Mouse (Mus musculus) limb, embryonic 15.5 days (tissue): ENCODE results near the gene Ankrd13b. TPM values are rescaled to one million over a fixed set of nuclear protein-coding genes. Genes with fewer than 3 reads are reported as not detected.

Experiments used
- ATAC-seq: fragments of 200-750 bp; cut with Nextera tagmentation; 2 replicates; pipeline ENCODE4 v1.8.0; 2017; ENCODE audit warnings: low read depth, moderate TSS enrichment; ENCODE audit not compliant: insufficient number of reproducible peaks, low FRiP score, low TSS enrichment
- H3K27ac ChIP-seq: fragments of 300-500 bp; sonication (generic); 2 replicates; pipeline ENCODE4 v1.5.1; 2015; ENCODE audit warnings: moderate library complexity, mild to moderate bottlenecking, inconsistent platforms
- H3K27me3 ChIP-seq: fragments of 300-500 bp; sonication (generic); 2 replicates; pipeline ENCODE4 v1.6.1; 2015; ENCODE audit warnings: inconsistent platforms
- H3K36me3 ChIP-seq: fragments of 300-500 bp; sonication (generic); 2 replicates; pipeline ENCODE4 v1.6.1; 2015; ENCODE audit warnings: inconsistent platforms
- H3K4me1 ChIP-seq: fragments of 300-500 bp; sonication (generic); 2 replicates; pipeline ENCODE4 v1.6.1; 2015; ENCODE audit warnings: inconsistent platforms
- H3K4me2 ChIP-seq: fragments of 300-500 bp; sonication (generic); 2 replicates; pipeline ENCODE4 v1.6.1; 2015; ENCODE audit warnings: mild to moderate bottlenecking, inconsistent platforms
- H3K4me3 ChIP-seq: fragments of 300-500 bp; sonication (generic); 2 replicates; pipeline ENCODE4 v1.5.1; 2015; ENCODE audit warnings: mild to moderate bottlenecking, inconsistent platforms
- H3K9ac ChIP-seq: fragments of 300-500 bp; sonication (generic); 2 replicates; pipeline ENCODE4 v1.6.1; 2015; ENCODE audit warnings: inconsistent platforms
- H3K9me3 ChIP-seq: fragments of 300-500 bp; sonication (generic); 2 replicates; pipeline ENCODE4 v1.6.1; 2016; ENCODE audit warnings: inconsistent platforms
- WGBS: fragments of 180-500 bp; shearing (Covaris S2); methylation state at CpG from one replicate; pipeline ENCODE4 v1.1.7; 2015; 5-methylcytosine and 5-hydroxymethylcytosine counted together
- polyA plus RNA-seq: library from polyadenylated mRNA; unstranded; fragments of >200 nt; fragmentation: Nextera tagmentation; extraction: Ambion mirVana; gene quantifications from 2 replicates; pipeline ENCODE4 v1.2.1, GENCODE M21; 2015

Ankrd13b gene
- polyA plus RNA-seq, 1 experiment from 2014 or later = 7.2 TPM

DNA sequence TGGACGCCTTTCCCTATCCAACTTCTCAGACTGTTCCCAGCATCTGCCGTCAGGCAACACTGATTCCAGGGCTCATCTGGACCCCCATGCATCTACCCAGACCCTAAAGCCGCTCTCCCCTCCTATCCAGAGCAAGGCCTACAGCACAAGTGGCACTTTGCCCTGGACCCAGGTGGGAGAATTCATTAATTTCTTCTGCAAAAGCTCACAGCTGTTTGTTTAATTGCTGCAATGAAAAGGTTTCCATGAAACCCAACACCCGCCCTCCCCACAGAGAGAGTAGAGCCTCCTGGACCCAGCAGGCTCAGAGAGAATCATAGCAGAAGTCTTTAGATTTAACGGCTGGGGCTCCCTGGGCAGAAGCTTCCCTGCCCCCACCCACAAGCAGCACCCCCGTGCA is 4.2 kb downstream of the Ankrd13b start:
- no peak for ATAC-seq
- Histone ChIP-seq H3K4me3 (no peak overlapping the region), H3K4me1 (peaks cover 47% of the 10 kb centered on the region), H3K27ac (peak overlapping the region; percentile 38), H3K27me3 (no peaks in the 10 kb centered on the region), H3K4me2 (0 out of 2 replicates have a peak overlapping the region, but pooled peaks have one; percentile 6), H3K9ac (no peak overlapping the region), H3K36me3 (no peaks in the 10 kb centered on the region), H3K9me3 (no peaks in the 10 kb centered on the region)
- 33% methylated on average over 6 of the region's 6 CpGs for WGBS

DNA sequence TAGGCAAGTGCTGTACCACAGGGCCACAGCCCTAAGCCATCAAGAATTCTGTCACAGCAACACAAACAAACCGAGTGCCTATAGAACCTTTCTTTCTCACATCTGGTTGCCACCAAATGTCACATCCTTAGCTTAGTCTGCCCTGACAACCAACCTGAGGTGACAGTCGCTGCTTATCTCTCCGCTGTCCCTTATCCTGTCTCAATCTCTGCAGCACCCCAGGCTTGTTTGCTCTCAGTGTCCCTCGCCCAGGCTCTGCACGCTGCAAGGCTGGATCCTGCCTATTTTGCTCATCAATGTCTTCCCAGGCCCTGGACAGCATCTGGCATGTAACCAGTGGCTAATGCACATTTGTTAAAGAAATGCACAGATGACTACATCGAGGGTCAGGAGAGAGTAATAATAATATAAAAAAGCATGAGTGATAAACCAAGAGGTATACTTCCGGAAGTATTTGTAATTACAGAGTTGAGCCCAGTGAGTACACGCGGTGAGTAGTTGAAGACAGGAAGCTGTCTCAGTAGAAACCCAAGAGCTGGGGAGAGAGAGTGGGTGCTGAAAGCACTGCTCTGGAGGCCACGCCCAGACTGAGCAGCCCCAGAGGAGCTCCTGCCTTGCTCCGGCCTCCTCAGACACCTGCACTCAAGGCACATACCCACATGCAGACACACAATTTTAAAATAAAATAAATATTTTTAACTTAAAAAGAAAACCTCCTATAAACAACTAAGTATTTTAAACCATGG is 5.8 kb downstream of the Ankrd13b start:
- H3K4me1 ChIP-seq = peaks cover 38% of the 10 kb centered on the region
- no peaks in the 10 kb centered on the region for H3K9me3 ChIP-seq
- no peak overlapping the region for H3K4me2 ChIP-seq
- no peak overlapping the region for H3K9ac ChIP-seq
- WGBS = 61% methylated on average over 11 of the region's 11 CpGs
- no peaks in the 10 kb centered on the region for H3K27me3 ChIP-seq
- no peak for ATAC-seq
- H3K4me3 ChIP-seq = no peak overlapping the region
- no peak overlapping the region for H3K27ac ChIP-seq
- no peaks in the 10 kb centered on the region for H3K36me3 ChIP-seq

DNA sequence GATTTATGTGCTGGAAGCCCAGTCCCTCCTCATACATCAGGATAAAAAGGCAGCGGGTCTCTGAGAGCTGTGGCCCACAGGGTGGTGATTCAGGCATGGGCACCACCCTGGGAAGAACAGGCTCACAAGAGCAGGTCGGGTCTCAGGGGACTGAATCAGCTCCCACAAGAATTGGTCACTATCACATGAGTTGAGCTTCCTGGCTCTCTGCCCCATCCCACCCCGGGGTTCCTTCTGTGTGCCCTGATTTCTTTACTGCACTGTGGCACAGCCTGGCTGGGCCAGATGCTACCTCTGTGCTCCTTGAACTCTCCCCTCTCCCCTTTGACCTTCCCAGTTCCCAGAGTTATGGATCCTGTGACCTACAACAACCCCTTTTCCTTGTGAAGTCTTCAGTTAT is 6.4 kb downstream of the Ankrd13b start:
- 63% methylated on average over 3 of the region's 3 CpGs for WGBS
- H3K4me1 ChIP-seq = peaks cover 31% of the 10 kb centered on the region

DNA sequence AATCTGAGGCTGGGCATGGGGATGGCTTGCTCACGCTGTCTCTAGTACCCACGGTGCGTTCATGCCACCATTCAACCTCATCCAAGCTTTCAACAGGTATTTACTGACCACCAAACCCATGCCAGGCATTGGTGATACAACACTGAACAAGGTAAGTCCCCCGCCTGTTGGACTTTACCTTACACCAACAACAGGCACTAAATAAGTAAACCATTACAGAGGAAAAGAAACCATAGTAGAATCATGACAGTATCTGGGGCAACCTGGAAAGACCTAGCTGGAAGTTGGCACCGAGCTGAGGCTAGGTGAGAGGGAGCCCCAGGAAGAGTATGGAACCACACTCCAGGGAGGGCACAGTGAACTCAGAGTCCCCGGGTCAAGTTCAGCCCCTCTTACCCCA is 12.6 kb downstream of the Ankrd13b start:
- WGBS = 96% methylated on average over 6 of the region's 6 CpGs
- H3K36me3 ChIP-seq = peaks cover 31% of the 10 kb centered on the region
- no peaks in the 10 kb centered on the region for H3K9me3 ChIP-seq
- no peaks in the 10 kb centered on the region for H3K4me1 ChIP-seq
- H3K27me3 ChIP-seq = no peaks in the 10 kb centered on the region
- H3K27ac ChIP-seq = no peak overlapping the region
- ATAC-seq = no peak
- no peak overlapping the region for H3K9ac ChIP-seq
- no peak overlapping the region for H3K4me2 ChIP-seq
- no peak overlapping the region for H3K4me3 ChIP-seq

More for the DNA sequence above, 6.4 kb downstream of the Ankrd13b start:
- Histone ChIP-seq H3K27ac (no peak overlapping the region), H3K9ac (no peak overlapping the region), H3K4me3 (no peak overlapping the region), H3K36me3 (no peaks in the 10 kb centered on the region), H3K9me3 (no peaks in the 10 kb centered on the region), H3K27me3 (no peaks in the 10 kb centered on the region), H3K4me2 (no peak overlapping the region)
- no peak for ATAC-seq

DNA sequence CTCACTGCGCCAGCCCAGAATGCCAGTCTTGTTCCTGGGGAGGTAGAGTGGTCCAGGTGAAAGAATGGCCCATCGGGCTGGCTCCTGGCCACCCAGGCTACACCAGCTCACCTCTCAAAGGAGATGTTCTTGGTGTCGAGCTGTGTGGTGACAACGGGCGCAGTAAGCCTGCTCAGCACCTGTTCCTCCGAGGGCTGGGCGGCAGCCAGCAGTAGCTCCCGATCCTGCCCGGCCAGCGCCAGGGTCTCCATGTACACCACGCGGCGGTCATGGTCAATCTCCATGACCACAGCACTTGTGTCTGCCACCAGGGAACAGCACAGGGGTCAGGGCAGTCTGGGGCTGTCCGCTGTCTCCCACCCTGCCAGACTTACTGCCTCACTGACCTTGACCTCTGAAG is 13.3 kb downstream of the Ankrd13b start:
- no peak for ATAC-seq
- Histone ChIP-seq H3K27ac (no peak overlapping the region), H3K9ac (no peak overlapping the region), H3K27me3 (no peaks in the 10 kb centered on the region), H3K4me2 (no peak overlapping the region), H3K4me3 (no peak overlapping the region), H3K36me3 (peaks cover 38% of the 10 kb centered on the region), H3K4me1 (no peaks in the 10 kb centered on the region), H3K9me3 (no peaks in the 10 kb centered on the region)
- WGBS = 94% methylated on average over 14 of the region's 14 CpGs

DNA sequence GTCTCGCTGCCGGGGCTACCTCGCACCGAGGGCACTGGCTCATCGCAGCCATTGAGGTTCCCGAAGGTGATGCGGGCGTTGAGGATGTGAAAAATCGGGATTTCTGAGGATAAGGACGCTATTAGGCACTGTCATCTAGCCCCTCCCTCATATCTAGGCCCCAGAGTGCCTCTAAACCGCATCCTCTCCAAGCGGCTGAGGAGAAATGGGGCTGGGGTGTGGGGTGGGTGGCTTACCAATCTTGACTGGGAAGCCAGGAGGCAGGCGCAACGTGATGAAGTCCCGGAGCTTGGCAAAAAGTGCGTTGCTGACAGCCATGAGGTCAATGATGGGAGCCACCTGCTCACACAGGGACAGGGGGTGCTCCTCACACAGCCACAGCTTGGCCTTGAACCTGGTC is 16.7 kb downstream of the Ankrd13b start:
- H3K4me3 ChIP-seq = no peak overlapping the region
- no peak for ATAC-seq
- H3K4me2 ChIP-seq = no peak overlapping the region
- H3K4me1 ChIP-seq = peaks cover 4% of the 10 kb centered on the region
- H3K27me3 ChIP-seq = peaks cover 18% of the 10 kb centered on the region
- no peaks in the 10 kb centered on the region for H3K9me3 ChIP-seq
- WGBS = 90% methylated on average over 16 of the region's 16 CpGs
- no peak overlapping the region for H3K27ac ChIP-seq
- H3K9ac ChIP-seq = no peak overlapping the region
- H3K36me3 ChIP-seq = peaks cover 38% of the 10 kb centered on the region

DNA sequence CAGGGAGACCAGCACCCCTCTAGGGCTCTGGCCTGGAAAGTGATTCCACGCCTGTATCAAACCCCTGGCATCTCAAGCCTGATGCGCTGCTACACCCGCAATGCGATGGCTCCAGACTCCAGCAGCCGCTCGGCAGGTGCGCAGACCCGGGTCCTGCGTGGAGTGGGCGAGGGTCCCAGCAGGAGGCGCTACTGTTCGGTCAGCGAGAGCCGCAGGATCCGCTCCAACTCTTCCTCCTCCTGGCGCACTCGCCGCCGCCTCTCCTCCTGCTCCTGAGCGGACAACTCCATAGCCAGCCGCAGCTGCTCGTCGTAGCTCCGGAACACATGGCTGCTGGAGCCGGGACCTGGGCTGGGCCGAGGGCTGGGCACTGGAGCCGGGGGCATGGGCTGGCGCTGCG is 18.1 kb downstream of the Ankrd13b start:
- peaks cover 38% of the 10 kb centered on the region for H3K36me3 ChIP-seq
- no peak overlapping the region for H3K4me3 ChIP-seq
- H3K9ac ChIP-seq = no peak overlapping the region
- no peak for ATAC-seq
- H3K27me3 ChIP-seq = peaks cover 31% of the 10 kb centered on the region
- 69% methylated on average over 29 of the region's 29 CpGs for WGBS
- no peak overlapping the region for H3K4me2 ChIP-seq
- peaks cover 14% of the 10 kb centered on the region for H3K4me1 ChIP-seq
- no peaks in the 10 kb centered on the region for H3K9me3 ChIP-seq
- no peak overlapping the region for H3K27ac ChIP-seq

DNA sequence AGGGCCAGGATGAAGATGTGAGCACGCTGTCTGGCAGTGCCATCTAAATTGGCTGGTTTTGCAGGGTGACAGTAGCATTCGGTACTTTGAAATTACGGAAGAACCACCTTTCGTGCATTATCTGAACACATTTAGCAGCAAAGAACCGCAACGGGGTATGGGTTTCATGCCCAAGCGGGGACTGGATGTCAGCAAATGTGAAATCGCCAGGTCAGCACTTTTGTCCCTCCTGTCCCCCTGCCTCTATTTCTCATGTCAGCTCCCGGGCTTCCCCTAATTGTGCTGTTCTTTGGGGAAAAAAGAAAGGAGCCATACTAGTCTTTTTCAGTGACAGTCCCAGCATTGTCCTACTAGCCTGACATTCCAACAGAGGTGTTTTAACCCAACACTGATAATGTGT is 21.1 kb downstream of the Ankrd13b start:
- peaks cover 61% of the 10 kb centered on the region for H3K27me3 ChIP-seq

DNA sequence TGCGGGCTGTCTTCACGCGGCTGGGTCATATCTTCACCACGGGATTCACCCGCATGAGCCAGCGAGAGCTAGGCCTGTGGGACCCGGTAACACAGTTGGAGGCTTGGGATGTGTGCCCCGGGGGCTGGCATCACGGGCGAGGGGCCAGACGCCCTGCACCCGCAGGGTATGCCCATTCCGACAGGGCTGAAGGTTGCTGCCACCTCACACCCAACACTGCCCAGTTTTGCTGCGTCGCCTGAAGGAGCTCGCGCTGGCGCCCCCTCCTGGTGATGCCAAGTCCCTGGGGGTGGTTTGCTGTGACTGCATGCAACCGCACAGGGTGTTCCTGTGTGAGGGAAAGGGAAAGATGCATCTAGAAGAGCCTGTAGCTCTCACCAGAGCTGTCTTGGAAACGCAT is 21.7 kb downstream of the Ankrd13b start:
- H3K9me3 ChIP-seq = no peaks in the 10 kb centered on the region
- H3K4me2 ChIP-seq = 0 out of 2 replicates have a peak overlapping the region, but pooled peaks have one; percentile 10
- ATAC-seq = no peak
- no peak overlapping the region for H3K9ac ChIP-seq
- WGBS = 13% methylated on average over 20 of the region's 20 CpGs
- peaks cover 17% of the 10 kb centered on the region for H3K4me1 ChIP-seq
- no peak overlapping the region for H3K4me3 ChIP-seq
- peaks cover 17% of the 10 kb centered on the region for H3K36me3 ChIP-seq
- H3K27ac ChIP-seq = no peak overlapping the region
- peaks cover 67% of the 10 kb centered on the region for H3K27me3 ChIP-seq

More for the DNA sequence above, 21.1 kb downstream of the Ankrd13b start:
- no peak for ATAC-seq
- Histone ChIP-seq H3K36me3 (peaks cover 21% of the 10 kb centered on the region), H3K9ac (no peak overlapping the region), H3K9me3 (no peaks in the 10 kb centered on the region), H3K27ac (no peak overlapping the region), H3K4me2 (no peak overlapping the region), H3K4me3 (no peak overlapping the region), H3K4me1 (peaks cover 14% of the 10 kb centered on the region)
- 85% methylated on average over 9 of the region's 9 CpGs for WGBS

DNA sequence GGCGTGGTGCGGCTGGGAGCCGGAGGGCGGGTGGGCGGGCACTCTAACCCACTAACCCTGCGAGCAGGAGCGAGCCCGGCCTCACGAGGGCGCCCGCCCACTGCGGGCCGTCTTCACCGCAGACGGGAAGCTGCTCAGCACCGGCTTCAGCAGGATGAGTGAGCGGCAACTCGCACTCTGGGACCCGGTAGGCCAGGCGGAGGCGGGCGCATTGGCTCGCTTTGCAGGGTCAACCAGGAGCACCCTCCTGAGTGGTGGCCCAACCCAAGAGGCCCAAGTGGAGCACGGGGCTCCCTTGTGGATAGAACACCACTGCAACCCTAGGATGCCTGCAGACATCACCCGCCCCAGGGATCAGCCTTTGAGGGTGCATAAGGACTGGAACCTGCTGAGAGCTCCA is 22.3 kb downstream of the Ankrd13b start:
- Histone ChIP-seq H3K36me3 (peaks cover 10% of the 10 kb centered on the region), H3K27ac (no peak overlapping the region), H3K9me3 (no peaks in the 10 kb centered on the region), H3K4me3 (no peak overlapping the region), H3K27me3 (peaks cover 74% of the 10 kb centered on the region), H3K4me1 (peaks cover 23% of the 10 kb centered on the region), H3K4me2 (peak overlapping the region; percentile 24), H3K9ac (no peak overlapping the region)
- WGBS = 4% methylated on average over 25 of the region's 25 CpGs
- 0 out of 2 replicates have a peak, but pooled peaks have one; percentile 20 for ATAC-seq

DNA sequence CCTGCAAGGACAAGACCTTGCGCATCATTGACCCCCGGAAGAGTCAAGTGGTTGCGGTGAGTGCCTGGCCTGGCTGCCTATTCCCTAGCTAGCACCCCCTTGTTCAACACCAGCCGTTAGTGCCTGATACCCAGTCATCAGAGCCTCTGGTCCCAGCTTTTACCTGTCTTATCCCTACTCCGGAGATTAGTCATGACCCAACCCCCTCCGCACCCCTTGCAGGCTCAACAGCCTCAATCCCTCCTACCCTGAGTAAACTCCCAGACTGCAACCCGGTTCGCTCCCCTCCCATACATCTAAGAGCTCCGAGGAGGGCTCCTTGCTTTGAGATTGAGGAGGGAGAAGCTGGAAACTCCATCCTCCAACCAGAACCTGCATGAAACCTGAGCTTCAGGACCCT is 22.9 kb downstream of the Ankrd13b start:
- 34% methylated on average over 9 of the region's 9 CpGs for WGBS
- no peaks in the 10 kb centered on the region for H3K9me3 ChIP-seq
- peaks cover 27% of the 10 kb centered on the region for H3K4me1 ChIP-seq
- peaks cover 79% of the 10 kb centered on the region for H3K27me3 ChIP-seq
- H3K36me3 ChIP-seq = peaks cover 4% of the 10 kb centered on the region
- H3K27ac ChIP-seq = no peak overlapping the region
- H3K9ac ChIP-seq = no peak overlapping the region
- H3K4me2 ChIP-seq = peak overlapping the region; percentile 24
- H3K4me3 ChIP-seq = no peak overlapping the region
- ATAC-seq = no peak

DNA sequence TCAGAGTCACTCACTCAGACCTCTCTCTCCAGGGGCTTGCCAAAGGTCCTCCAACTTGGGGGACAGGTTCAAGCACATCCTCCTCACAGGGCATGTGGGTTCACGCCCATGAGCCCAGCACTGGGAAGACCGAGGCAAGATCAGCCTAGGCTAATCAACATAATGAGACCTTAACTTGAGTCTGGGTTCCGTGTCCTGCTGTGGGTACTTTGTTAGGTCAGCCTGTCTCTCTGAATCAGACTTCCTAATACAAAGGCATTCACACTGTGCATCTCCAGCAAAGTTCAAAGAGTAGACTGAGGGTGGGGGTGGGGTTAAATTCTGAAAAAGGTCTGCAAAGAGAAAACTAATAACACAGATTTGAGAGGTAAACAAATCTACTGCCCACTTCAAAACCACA is 24.4 kb downstream of the Ankrd13b start:
- Histone ChIP-seq H3K9me3 (no peaks in the 10 kb centered on the region), H3K4me1 (peaks cover 27% of the 10 kb centered on the region), H3K4me3 (no peak overlapping the region), H3K27ac (no peak overlapping the region), H3K36me3 (no peaks in the 10 kb centered on the region), H3K27me3 (peaks cover 92% of the 10 kb centered on the region), H3K9ac (no peak overlapping the region), H3K4me2 (no peak overlapping the region)
- 55% methylated on average over 3 of the region's 3 CpGs for WGBS
- ATAC-seq = no peak
